Mouse (Mus musculus) forebrain, embryonic 14.5 days (tissue): Measurements from ENCODE around the gene Golph3. TPM values are rescaled to one million over a fixed set of nuclear protein-coding genes. Genes with fewer than 3 reads are reported as not detected.

Experiments
- ATAC-seq: fragments of 200-750 bp; cut with Nextera tagmentation; 2 replicates; pipeline ENCODE4 v1.8.0; 2017; ENCODE audit warnings: mild to moderate bottlenecking, moderate library complexity
- DNase-seq: peaks from one replicate; pipeline ENCODE4 v3.0.0-alpha.2; 2015; ENCODE audit warnings: low spot score
- H3K27ac ChIP-seq: fragments of 300-500 bp; sonication (generic); 2 replicates; pipeline ENCODE4 v1.5.1; 2014; ENCODE audit warnings: low read depth, mild to moderate bottlenecking, control low read depth, low read length, moderate library complexity
- H3K27me3 ChIP-seq: fragments of 300-500 bp; sonication (generic); replicated peaks from 2 replicates; pipeline ENCODE4 v1.6.1; 2014; ENCODE audit warnings: low read length, control low read depth, mixed read lengths; ENCODE audit not compliant: control insufficient read depth, insufficient read depth
- H3K36me3 ChIP-seq: fragments of 300-500 bp; sonication (generic); 2 replicates; pipeline ENCODE4 v1.6.1; 2014; ENCODE audit warnings: low read length, control low read depth; ENCODE audit not compliant: control insufficient read depth, insufficient read depth
- H3K4me1 ChIP-seq: fragments of 300-500 bp; sonication (generic); 2 replicates; pipeline ENCODE4 v1.6.1; 2014; ENCODE audit warnings: antibody characterized with exemption, low read length, control low read depth; ENCODE audit not compliant: control insufficient read depth, insufficient read depth
- H3K4me2 ChIP-seq: fragments of 300-500 bp; sonication (generic); 2 replicates; pipeline ENCODE4 v1.6.1; 2014; ENCODE audit warnings: mild to moderate bottlenecking, control low read depth, low read length
- H3K4me3 ChIP-seq: fragments of 300-500 bp; sonication (generic); 2 replicates; pipeline ENCODE4 v1.5.1; 2014; ENCODE audit warnings: low read depth, low read length, control low read depth
- H3K9ac ChIP-seq: fragments of 300-500 bp; sonication (generic); 2 replicates; pipeline ENCODE4 v1.6.1; 2014; ENCODE audit warnings: mild to moderate bottlenecking, low read length, control low read depth, moderate library complexity
- H3K9me3 ChIP-seq: fragments of 300-500 bp; sonication (generic); replicated peaks from 2 replicates; pipeline ENCODE4 v1.6.1; 2016; ENCODE audit warnings: low read length, control low read depth, mixed read lengths; ENCODE audit not compliant: control insufficient read depth
- WGBS: fragments of 180-500 bp; shearing (Covaris S2); extraction: QIAGEN DNeasy Blood & Tissue Kit; methylation state at CpG from one replicate; pipeline ENCODE4 v1.1.7; 2014; 5-methylcytosine and 5-hydroxymethylcytosine counted together
- polyA plus RNA-seq: library from polyadenylated mRNA; unstranded; fragments of >200 nt; fragmentation: Nextera tagmentation; extraction: Ambion mirVana; gene quantifications from 2 replicates; pipeline ENCODE4 v1.2.1, GENCODE M21; 2014

Gene Golph3
- polyA plus RNA-seq, 1 experiment from 2014 or later = 83.0 TPM

- Histone ChIP-seq H3K9me3 (no peaks in the 10 kb centered on the region), H3K4me3 (no peak overlapping the region), H3K27me3 (no peaks in the 10 kb centered on the region), H3K27ac (no peak overlapping the region), H3K36me3 (no peaks in the 10 kb centered on the region), H3K4me1 (no peaks in the 10 kb centered on the region), H3K4me2 (no peak overlapping the region), H3K9ac (no peak overlapping the region)
- no peak for DNase-seq
- 58% methylated on average over 1 of the region's 1 CpGs for WGBS
- ATAC-seq = no peak
Measured at GRCm38 (mm10) chr15:12313255-12313654, 8.0 kb upstream of the Golph3 start.

- H3K27me3 ChIP-seq = no peaks in the 10 kb centered on the region
- 87% methylated on average over 5 of the region's 5 CpGs for WGBS
- no peak for ATAC-seq
- H3K9me3 ChIP-seq = no peaks in the 10 kb centered on the region
- DNase-seq = no peak
- no peaks in the 10 kb centered on the region for H3K4me1 ChIP-seq
- no peak overlapping the region for H3K4me3 ChIP-seq
- H3K36me3 ChIP-seq = no peaks in the 10 kb centered on the region
- H3K4me2 ChIP-seq = no peak overlapping the region
- H3K27ac ChIP-seq = no peak overlapping the region
- H3K9ac ChIP-seq = no peak overlapping the region
Measured at GRCm38 (mm10) chr15:12314584-12314983, 6.7 kb upstream of the Golph3 start.

- ATAC-seq (no peak), DNase-seq (no peak)
- H3K9me3 ChIP-seq = no peaks in the 10 kb centered on the region
- no peak overlapping the region for H3K27ac ChIP-seq
- H3K4me1 ChIP-seq = no peaks in the 10 kb centered on the region; the same call in 1 of the 2 replicates
- no peak overlapping the region for H3K4me2 ChIP-seq
- H3K27me3 ChIP-seq = no peaks in the 10 kb centered on the region
- WGBS = 77% methylated on average over 2 of the region's 2 CpGs
- H3K36me3 ChIP-seq = no peaks in the 10 kb centered on the region
- H3K9ac ChIP-seq = no peak overlapping the region
- no peak overlapping the region for H3K4me3 ChIP-seq
Measured at GRCm38 (mm10) chr15:12315996-12316395, 5.3 kb upstream of the Golph3 start.

- no peak for ATAC-seq
- 74% methylated on average over 5 of the region's 5 CpGs for WGBS
Measured at GRCm38 (mm10) chr15:12317290-12317689, 4.0 kb upstream of the Golph3 start.

GRCm38 (mm10) chr15:12318451-12318850 lies 2.8 kb upstream of the Golph3 start:
- no peak overlapping the region for H3K9ac ChIP-seq

More at GRCm38 (mm10) chr15:12317290-12317689, 4.0 kb upstream of the Golph3 start:
- DNase-seq = no peak
- H3K4me1 ChIP-seq = no peaks in the 10 kb centered on the region; the same call in 1 of the 2 replicates
- H3K4me3 ChIP-seq = no peak overlapping the region
- H3K9me3 ChIP-seq = no peaks in the 10 kb centered on the region
- no peak overlapping the region for H3K9ac ChIP-seq
- no peak overlapping the region for H3K27ac ChIP-seq
- H3K36me3 ChIP-seq = no peaks in the 10 kb centered on the region
- H3K4me2 ChIP-seq = no peak overlapping the region
- no peaks in the 10 kb centered on the region for H3K27me3 ChIP-seq

GRCm38 (mm10) chr15:12319889-12320288 lies 1.4 kb upstream of the Golph3 start:
- WGBS = 51% methylated on average over 5 of the region's 5 CpGs
- H3K9ac ChIP-seq = no peak overlapping the region
- no peak overlapping the region for H3K4me3 ChIP-seq
- H3K9me3 ChIP-seq = no peaks in the 10 kb centered on the region
- H3K36me3 ChIP-seq = no peaks in the 10 kb centered on the region
- no peak for ATAC-seq
- no peak for DNase-seq
- no peaks in the 10 kb centered on the region for H3K27me3 ChIP-seq
- peaks cover 17% of the 10 kb centered on the region for H3K4me1 ChIP-seq
- peak overlapping the region; percentile 86; the same call in 1 of the 2 replicates for H3K4me2 ChIP-seq
- no peak overlapping the region for H3K27ac ChIP-seq

More at GRCm38 (mm10) chr15:12318451-12318850, 2.8 kb upstream of the Golph3 start:
- H3K4me1 ChIP-seq = peaks cover 6% of the 10 kb centered on the region
- ATAC-seq (no peak), DNase-seq (no peak)
- H3K36me3 ChIP-seq = no peaks in the 10 kb centered on the region
- no peak overlapping the region for H3K4me3 ChIP-seq
- H3K9me3 ChIP-seq = no peaks in the 10 kb centered on the region
- H3K27ac ChIP-seq = no peak overlapping the region
- WGBS = 80% methylated on average over 8 of the region's 8 CpGs
- no peaks in the 10 kb centered on the region for H3K27me3 ChIP-seq
- H3K4me2 ChIP-seq = no peak overlapping the region

GRCm38 (mm10) chr15:12320441-12321090 lies 684 bp upstream of the Golph3 start:
- no peak for DNase-seq
- Histone ChIP-seq H3K9me3 (no peaks in the 10 kb centered on the region), H3K27me3 (no peaks in the 10 kb centered on the region), H3K4me1 (peaks cover 17% of the 10 kb centered on the region), H3K36me3 (no peaks in the 10 kb centered on the region), H3K4me3 (peak overlapping the region; percentile 98), H3K9ac (peak overlapping the region; percentile 97), H3K4me2 (peak overlapping the region; percentile 86), H3K27ac (no peak overlapping the region)
- ATAC-seq = no peak
- 7% methylated on average over 22 of the region's 22 CpGs for WGBS

- peak within 1 kb of the TSS; percentile 92 for H3K27ac ChIP-seq
- H3K4me3 ChIP-seq = peak within 1 kb of the TSS; percentile 98
- peak within 1 kb of the TSS; percentile 97 for H3K9ac ChIP-seq
- no peaks in the 10 kb centered on the region for H3K9me3 ChIP-seq
- no peaks in the 10 kb centered on the region for H3K27me3 ChIP-seq
- ATAC-seq (peak; percentile 49), DNase-seq (peak; percentile 47)
- H3K36me3 ChIP-seq = no peaks in the 10 kb centered on the region
- H3K4me1 ChIP-seq = peaks cover 17% of the 10 kb centered on the region
- WGBS = under 1% methylated on average over 67 of the region's 70 CpGs
- H3K4me2 ChIP-seq = peak within 1 kb of the TSS; percentile 86
Measured at GRCm38 (mm10) chr15:12321788-12322621, 755 bp downstream of the Golph3 start, which contains the start of gene 1810049J17Rik. TSS of gene 1810049J17Rik (minus strand) at chr15:12321899.
